Mouse (Mus musculus): ENCODE results near the gene Wdr64. TPM values are rescaled to one million over a fixed set of nuclear protein-coding genes. Genes with fewer than 3 reads are reported as not detected.

The Wdr64 gene
- not detected in 2 replicates for polyA plus RNA-seq (2015; fragmentation: Nextera tagmentation; extraction: Ambion mirVana)

DNA sequence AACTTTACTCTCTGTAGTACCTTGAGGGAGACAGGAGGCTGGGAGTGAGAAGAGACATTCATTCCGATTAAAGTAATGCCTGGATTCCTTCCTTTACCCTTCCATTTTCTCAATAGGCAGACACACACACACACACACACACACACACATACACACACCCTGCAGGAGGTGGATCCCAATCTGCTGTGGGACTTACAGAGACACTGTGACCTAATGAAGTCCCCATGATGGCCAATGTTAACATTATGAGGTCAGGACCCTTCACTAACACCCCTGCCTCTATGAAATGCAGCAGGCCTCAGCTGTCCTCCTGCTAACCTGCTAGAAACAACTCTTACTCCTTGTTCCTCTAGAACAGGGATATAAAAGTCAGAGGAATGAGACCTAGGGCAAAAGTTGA lies at the start of gene Wdr64:
Wdr64 (plus strand) TSS at position 301 of the 400 bp plus-strand sequence.

DNA sequence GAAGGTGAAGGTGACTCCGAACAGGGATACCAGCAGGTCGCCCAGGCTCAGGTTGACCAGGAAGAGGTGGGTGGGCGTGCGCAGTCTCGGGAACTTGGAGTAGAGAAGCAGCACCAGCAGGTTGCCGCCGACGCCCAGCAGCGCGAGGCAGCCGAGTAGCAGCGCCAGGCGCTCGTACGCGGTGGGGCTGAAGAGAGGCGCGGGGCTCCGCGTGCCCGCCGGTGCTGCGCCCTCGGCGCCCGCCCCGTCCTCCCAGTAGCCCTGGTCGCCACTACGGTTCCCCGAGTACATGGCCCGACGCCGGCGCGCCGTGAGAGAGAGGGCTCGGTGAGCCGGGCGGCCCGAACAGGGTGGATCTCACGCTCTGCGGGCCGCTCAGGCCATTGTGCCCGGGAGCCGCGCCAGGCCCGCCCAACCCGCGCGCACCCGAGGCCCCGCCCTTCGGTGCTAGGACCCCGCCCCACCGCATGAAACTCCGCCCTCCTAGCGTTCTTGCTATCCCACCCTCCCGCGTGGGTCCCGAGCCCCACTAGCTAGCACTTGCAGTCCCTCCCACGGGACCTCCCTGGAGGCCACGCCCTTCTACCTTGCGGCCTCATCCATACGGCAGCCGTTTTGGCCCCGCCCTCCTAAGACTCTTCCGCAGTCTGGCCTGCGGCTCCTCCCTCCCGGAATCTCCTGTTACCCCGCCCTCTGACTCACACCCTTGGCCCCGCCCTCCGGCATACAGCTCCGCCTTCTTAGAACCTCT lies 6.0 kb upstream of the Wdr64 start, which contains the start of the genes Opn3 and Chml:
Opn3 (minus strand) TSS at position 531 of the 751 bp plus-strand sequence.
Chml (minus strand) TSS at position 656 of the 751 bp plus-strand sequence.

Other genes with a start within 250 kb of the Wdr64 start
- 0.26 and 0.29 TPM in 2 replicates for gene Rgs7, start 206.1 kb upstream of the Wdr64 start, polyA plus RNA-seq (2015; fragmentation: Nextera tagmentation; extraction: Ambion mirVana)
- gene Kmo, start 78.2 kb upstream of the Wdr64 start, polyA plus RNA-seq (2015; fragmentation: Nextera tagmentation; extraction: Ambion mirVana) = 0.23 and 0.26 TPM in 2 replicates
- gene Fh1, start 73.0 kb upstream of the Wdr64 start, polyA plus RNA-seq (2015; fragmentation: Nextera tagmentation; extraction: Ambion mirVana) = 171 and 176 TPM in 2 replicates
- 2.0 and 4.8 TPM in 2 replicates for gene Opn3, start 5.8 kb upstream of the Wdr64 start, polyA plus RNA-seq (2015; fragmentation: Nextera tagmentation; extraction: Ambion mirVana)
- 0.67 and 1.0 TPM in 2 replicates for gene Chml, start 5.7 kb upstream of the Wdr64 start, polyA plus RNA-seq (2015; fragmentation: Nextera tagmentation; extraction: Ambion mirVana)
- 4.2 and 7.4 TPM in 2 replicates for gene Exo1, start 182.0 kb downstream of the Wdr64 start, polyA plus RNA-seq (2015; fragmentation: Nextera tagmentation; extraction: Ambion mirVana)
- not detected in 2 replicates for gene Gm38100, start 221.7 kb downstream of the Wdr64 start, polyA plus RNA-seq (2015; fragmentation: Nextera tagmentation; extraction: Ambion mirVana)